Mouse (Mus musculus): Measurements from ENCODE around the gene Lrch4. TPM values are rescaled to one million over a fixed set of nuclear protein-coding genes. Genes with fewer than 3 reads are reported as not detected.

Gene Lrch4
- polyA plus RNA-seq, 1 experiment: not detected

- Histone ChIP-seq H3K4me1 (ENCODE audit: control insufficient read depth, insufficient read depth, low read length) (peaks cover 22% of the 10 kb centered on the region), H3K4me3 (ENCODE audit: insufficient read depth, low read depth, low read length) (peak overlapping the region; percentile 66), H3K27ac (ENCODE audit: insufficient read depth, low read depth, low read length) (peak overlapping the region; percentile 27; the same call in 1 of the 2 replicates)
- under 1% methylated on average over 23 of the region's 23 CpGs for WGBS
- TF ChIP-seq POLR2A (IDR thresholded peaks at IDR 0.05; ENCODE audit: insufficient read depth, low read depth, low read length) (no peak), CTCF (IDR thresholded peaks at IDR 0.05; ENCODE audit: insufficient read depth, low read depth, low read length) (no peak)
Measured at GRCm38 (mm10) chr5:137629306-137629721, 393 bp downstream of the Lrch4 start.

GRCm38 (mm10) chr5:137629906-137630545, 1.1 kb downstream of the Lrch4 start:
- Histone ChIP-seq H3K4me1 (ENCODE audit: control insufficient read depth, insufficient read depth, low read length) (peaks cover 22% of the 10 kb centered on the region), H3K4me3 (ENCODE audit: insufficient read depth, low read depth, low read length) (peak overlapping the region; percentile 66), H3K27ac (ENCODE audit: insufficient read depth, low read depth, low read length) (no peak overlapping the region)
- 21% methylated on average over 6 of the region's 6 CpGs for WGBS
- TF ChIP-seq CTCF (IDR thresholded peaks at IDR 0.05; ENCODE audit: insufficient read depth, low read depth, low read length): no peak
- no peak for TF ChIP-seq POLR2A (IDR thresholded peaks at IDR 0.05; ENCODE audit: insufficient read depth, low read depth, low read length)

DNA sequence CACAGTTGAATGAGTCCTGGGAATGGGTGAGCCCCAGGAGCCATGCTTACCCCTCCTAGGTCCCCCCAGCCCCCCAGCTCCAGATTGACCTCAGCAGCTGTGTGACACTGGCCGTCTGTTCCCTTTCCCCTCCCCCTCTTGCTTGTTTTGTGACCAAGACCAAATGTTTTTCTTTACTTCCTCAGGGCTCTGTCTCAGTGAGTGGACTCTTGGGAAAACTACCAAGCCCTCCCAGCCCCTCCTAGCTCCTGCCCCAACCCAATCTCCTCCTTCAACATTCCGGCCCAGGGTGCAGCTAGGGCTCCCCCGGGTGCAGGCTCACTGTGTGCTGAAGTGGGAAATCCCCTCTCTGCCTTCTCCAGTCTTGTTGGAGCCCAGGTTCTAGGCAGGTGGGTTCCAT, 1.7 kb downstream of the Lrch4 start:
- H3K4me3 ChIP-seq (ENCODE audit: insufficient read depth, low read depth, low read length): peak overlapping the region; percentile 1; the same call in 1 of the 2 replicates
- H3K4me1 ChIP-seq (ENCODE audit: control insufficient read depth, insufficient read depth, low read length): peaks cover 22% of the 10 kb centered on the region
- 58% methylated on average over 3 of the region's 3 CpGs for WGBS
- no peak for TF ChIP-seq POLR2A (IDR thresholded peaks at IDR 0.05; ENCODE audit: insufficient read depth, low read depth, low read length)
- TF ChIP-seq CTCF (IDR thresholded peaks at IDR 0.05; ENCODE audit: insufficient read depth, low read depth, low read length): no peak
- H3K27ac ChIP-seq (ENCODE audit: insufficient read depth, low read depth, low read length): peak overlapping the region; percentile 38; the same call in 1 of the 2 replicates

DNA sequence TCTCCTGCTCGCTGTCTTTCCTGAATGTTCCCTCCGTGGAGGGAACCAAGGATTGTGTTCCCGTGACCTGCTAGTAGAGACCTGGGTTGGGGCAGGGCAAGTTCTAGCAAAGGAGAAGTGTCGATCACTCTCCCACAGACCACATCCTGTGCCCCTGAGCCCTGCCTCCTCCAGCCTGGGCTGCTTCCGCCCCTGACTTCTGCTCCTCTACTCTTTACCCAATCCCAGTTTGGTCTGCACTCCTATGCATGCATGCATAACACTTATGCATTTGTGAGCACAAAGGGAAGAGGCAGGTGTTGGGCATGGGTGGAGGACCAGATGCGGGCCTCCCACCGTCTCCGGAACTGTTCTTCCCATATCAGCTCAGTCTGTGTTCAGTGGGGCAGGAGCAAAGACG, 2.2 kb downstream of the Lrch4 start:
- H3K4me3 ChIP-seq (ENCODE audit: insufficient read depth, low read depth, low read length): peak overlapping the region; percentile 1; the same call in 1 of the 2 replicates
- TF ChIP-seq POLR2A (IDR thresholded peaks at IDR 0.05; ENCODE audit: insufficient read depth, low read depth, low read length) (no peak), CTCF (IDR thresholded peaks at IDR 0.05; ENCODE audit: insufficient read depth, low read depth, low read length) (no peak)
- H3K27ac ChIP-seq (ENCODE audit: insufficient read depth, low read depth, low read length): peak overlapping the region; percentile 38; the same call in 1 of the 2 replicates
- 66% methylated on average over 9 of the region's 9 CpGs for WGBS
- peaks cover 22% of the 10 kb centered on the region for H3K4me1 ChIP-seq (ENCODE audit: control insufficient read depth, insufficient read depth, low read length)

- 77% methylated on average over 4 of the region's 4 CpGs for WGBS
- TF ChIP-seq CTCF (IDR thresholded peaks at IDR 0.05; ENCODE audit: insufficient read depth, low read depth, low read length): no peak
- no peak for TF ChIP-seq POLR2A (IDR thresholded peaks at IDR 0.05; ENCODE audit: insufficient read depth, low read depth, low read length)
- peaks cover 22% of the 10 kb centered on the region for H3K4me1 ChIP-seq (ENCODE audit: control insufficient read depth, insufficient read depth, low read length)
- H3K27ac ChIP-seq (ENCODE audit: insufficient read depth, low read depth, low read length): no peak overlapping the region
- H3K4me3 ChIP-seq (ENCODE audit: insufficient read depth, low read depth, low read length): no peak overlapping the region
Measured at GRCm38 (mm10) chr5:137631591-137631990, 2.7 kb downstream of the Lrch4 start.

DNA sequence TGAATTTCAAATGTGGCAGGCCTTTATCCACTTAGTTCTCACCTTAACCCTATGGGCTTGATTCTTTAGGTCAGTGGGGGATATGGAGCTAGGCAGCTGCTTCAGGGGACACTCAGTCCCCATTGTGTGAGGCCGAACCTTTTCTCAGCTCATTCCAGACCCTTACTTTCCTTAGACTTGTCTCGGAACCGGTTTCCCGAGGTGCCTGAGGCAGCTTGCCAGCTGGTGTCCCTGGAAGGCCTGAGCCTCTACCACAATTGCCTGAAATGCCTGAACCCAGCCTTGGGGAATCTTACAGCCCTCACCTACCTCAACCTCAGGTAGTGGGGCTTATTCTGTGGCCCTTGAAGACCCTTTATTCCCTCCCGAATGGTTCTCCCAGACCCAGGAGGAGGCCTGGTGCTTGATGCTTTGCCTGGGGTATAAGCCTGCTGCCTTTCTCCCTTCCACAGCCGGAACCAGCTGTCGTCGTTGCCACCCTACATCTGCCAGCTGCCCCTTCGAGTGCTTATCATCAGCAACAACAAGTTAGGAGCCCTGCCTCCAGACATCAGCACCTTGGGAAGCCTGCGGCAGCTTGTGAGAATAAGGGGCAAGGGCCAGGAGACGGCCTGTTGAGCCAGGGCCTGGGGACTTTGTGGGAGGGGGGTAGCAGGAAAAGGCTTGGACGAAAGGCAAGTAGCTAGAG, 4.6 kb downstream of the Lrch4 start:
- 72% methylated on average over 12 of the region's 12 CpGs for WGBS
- Histone ChIP-seq H3K4me1 (ENCODE audit: control insufficient read depth, insufficient read depth, low read length) (peaks cover 20% of the 10 kb centered on the region), H3K4me3 (ENCODE audit: insufficient read depth, low read depth, low read length) (no peak overlapping the region), H3K27ac (ENCODE audit: insufficient read depth, low read depth, low read length) (no peak overlapping the region)
- TF ChIP-seq POLR2A (IDR thresholded peaks at IDR 0.05; ENCODE audit: insufficient read depth, low read depth, low read length) (no peak), CTCF (IDR thresholded peaks at IDR 0.05; ENCODE audit: insufficient read depth, low read depth, low read length) (no peak)

GRCm38 (mm10) chr5:137639472-137639871, 10.6 kb downstream of the Lrch4 start:
- TF ChIP-seq CTCF (IDR thresholded peaks at IDR 0.05; ENCODE audit: insufficient read depth, low read depth, low read length) (no peak), POLR2A (IDR thresholded peaks at IDR 0.05; ENCODE audit: insufficient read depth, low read depth, low read length) (no peak)
- Histone ChIP-seq H3K4me3 (ENCODE audit: insufficient read depth, low read depth, low read length) (no peak overlapping the region), H3K27ac (ENCODE audit: insufficient read depth, low read depth, low read length) (no peak overlapping the region), H3K4me1 (ENCODE audit: control insufficient read depth, insufficient read depth, low read length) (no peaks in the 10 kb centered on the region)
- 86% methylated on average over 7 of the region's 7 CpGs for WGBS

GRCm38 (mm10) chr5:137641054-137641453, 12.1 kb downstream of the Lrch4 start, which contains the start of gene Sap25:
TSS of gene Sap25 (plus strand) at chr5:137641334.
- no peak for TF ChIP-seq POLR2A (IDR thresholded peaks at IDR 0.05; ENCODE audit: insufficient read depth, low read depth, low read length)
- peak; percentile 43; the same call in 1 of the 2 replicates for TF ChIP-seq CTCF (IDR thresholded peaks at IDR 0.05; ENCODE audit: insufficient read depth, low read depth, low read length)
- 92% methylated on average over 19 of the region's 19 CpGs for WGBS
- Histone ChIP-seq H3K4me3 (ENCODE audit: insufficient read depth, low read depth, low read length) (no peak within 1 kb of the TSS), H3K27ac (ENCODE audit: insufficient read depth, low read depth, low read length) (no peak within 1 kb of the TSS), H3K4me1 (ENCODE audit: control insufficient read depth, insufficient read depth, low read length) (peaks cover 5% of the 10 kb centered on the region)

GRCm38 (mm10) chr5:137642886-137643285, 14.0 kb downstream of the Lrch4 start:
- Histone ChIP-seq H3K4me1 (ENCODE audit: control insufficient read depth, insufficient read depth, low read length) (peaks cover 5% of the 10 kb centered on the region), H3K4me3 (ENCODE audit: insufficient read depth, low read depth, low read length) (no peak overlapping the region), H3K27ac (ENCODE audit: insufficient read depth, low read depth, low read length) (no peak overlapping the region)
- TF ChIP-seq CTCF (IDR thresholded peaks at IDR 0.05; ENCODE audit: insufficient read depth, low read depth, low read length) (no peak), POLR2A (IDR thresholded peaks at IDR 0.05; ENCODE audit: insufficient read depth, low read depth, low read length) (no peak)
- 53% methylated on average over 4 of the region's 4 CpGs for WGBS

Data from olfactory bulb, adult 2 months (tissue).